Mouse (Mus musculus): Measurements from ENCODE around the gene Mylk2.

DNA sequence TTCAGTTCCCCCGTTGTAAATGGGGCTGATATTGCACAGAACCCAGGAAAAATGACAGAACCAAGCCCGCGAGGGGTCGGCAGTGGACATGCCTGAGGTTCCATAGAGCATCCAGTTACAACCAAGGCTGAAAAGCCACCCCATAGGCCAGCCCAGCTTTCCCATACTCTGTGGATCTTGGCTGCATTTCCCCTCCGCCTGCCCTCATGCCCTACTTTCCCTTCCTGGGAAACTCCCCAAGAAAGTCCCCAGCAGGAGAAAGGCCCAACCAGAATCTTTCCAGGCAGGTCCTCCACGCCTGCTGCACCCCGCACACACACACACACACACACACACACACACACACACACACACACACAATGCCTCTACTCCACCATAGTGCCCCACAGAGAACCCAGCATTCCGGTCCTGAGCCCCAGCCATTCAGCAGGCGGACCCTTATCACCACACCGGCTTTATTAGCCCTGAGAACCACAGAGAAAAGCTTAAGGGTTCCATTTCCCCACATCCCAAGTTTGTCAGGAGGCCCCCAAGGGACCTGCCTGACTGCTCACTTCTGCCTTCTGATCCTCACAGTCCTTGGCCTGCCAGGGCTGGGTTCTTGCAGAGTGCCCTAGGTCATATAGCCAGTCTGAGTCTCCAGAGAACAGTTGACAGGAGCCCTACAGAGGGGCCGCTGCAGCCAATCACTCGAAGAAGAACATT, 20.5 kb downstream of the Mylk2 start:
- no peak for TF ChIP-seq GATA1 (IDR thresholded peaks at IDR 0.05; ENCODE audit: borderline replicate concordance, low read length)
- TF ChIP-seq CTCF (IDR thresholded peaks at IDR 0.05; ENCODE audit: low read depth, low read length) = no peak

Measured in G1E (cell line).